ENCODE assay signal across 9 mouse cellular contexts in genomic region chr2:52804106-52804825, GRCm38 (mm10). TPM values are rescaled to one million over a fixed set of nuclear protein-coding genes. Genes with fewer than 3 reads are reported as not detected.
DNase-seq lines count a peak whose midpoint lies in the region; ATAC-seq and TF ChIP-seq lines count a peak whose summit lies in the region.
"Had no signal": no experiment of that assay in that cellular context is flagged by ENCODE, and none has a peak within 500 bp of the region (broad histone marks: within the 10 kb centered on the region; RNA-seq: fewer than 3 reads in every experiment).

No protein-coding gene starts in this region.

- H3K4me3 ChIP-seq in heart, embryonic 11.5 days (ENCODE audit: low read depth, low read length) = no peak overlapping the region
- H3K4me3 ChIP-seq in forebrain, embryonic 13.5 days = no peak overlapping the region
- no peak overlapping the region for H3K4me3 ChIP-seq in kidney, adult 2 months (ENCODE audit: insufficient read depth, low read depth, low read length)
- no peak overlapping the region for H3K4me3 ChIP-seq in stomach, postnatal 0 days (ENCODE audit: low read depth, low read length)
- H3K4me3 ChIP-seq: erythroblast, embryonic 14.5 days had no signal

- WGBS in heart, embryonic 11.5 days (ENCODE audit: insufficient replicate concordance) = 78% methylated on average over 17 of the region's 17 CpGs
- WGBS in forebrain, embryonic 13.5 days = 58% methylated on average over 17 of the region's 17 CpGs
- WGBS in kidney, adult 2 months = 61% methylated on average over 17 of the region's 17 CpGs
- WGBS in stomach, postnatal 0 days = 70% methylated on average over 17 of the region's 17 CpGs

- no peak overlapping the region for H3K9ac ChIP-seq in heart, embryonic 11.5 days (ENCODE audit: low read depth, low read length)
- no peak overlapping the region for H3K9ac ChIP-seq in forebrain, embryonic 13.5 days
- H3K9ac ChIP-seq in stomach, postnatal 0 days (ENCODE audit: low read length) = no peak overlapping the region

- TF ChIP-seq POLR2A in kidney, adult 2 months (IDR thresholded peaks at IDR 0.05; ENCODE audit: low read depth, low read length) = no peak

- no peak overlapping the region for H3K4me2 ChIP-seq in heart, embryonic 11.5 days
- H3K4me2 ChIP-seq in forebrain, embryonic 13.5 days = no peak overlapping the region
- no peak overlapping the region for H3K4me2 ChIP-seq in stomach, postnatal 0 days (replicated peaks; ENCODE audit: low read depth)

- H3K4me1 ChIP-seq in heart, embryonic 11.5 days (ENCODE audit: control insufficient read depth, insufficient read depth, low read length) = no peaks in the 10 kb centered on the region
- H3K4me1 ChIP-seq in forebrain, embryonic 13.5 days = no peaks in the 10 kb centered on the region
- H3K4me1 ChIP-seq in kidney, adult 2 months (ENCODE audit: control insufficient read depth, insufficient read depth, low read length) = no peaks in the 10 kb centered on the region
- no peaks in the 10 kb centered on the region for H3K4me1 ChIP-seq in stomach, postnatal 0 days (replicated peaks; ENCODE audit: control insufficient read depth, insufficient read depth)

- H3K27me3 ChIP-seq in heart, embryonic 11.5 days (ENCODE audit: control insufficient read depth, insufficient read depth, low read length) = no peaks in the 10 kb centered on the region
- no peaks in the 10 kb centered on the region for H3K27me3 ChIP-seq in forebrain, embryonic 13.5 days
- H3K27me3 ChIP-seq in kidney, adult 2 months (replicated peaks; ENCODE audit: control insufficient read depth, insufficient read depth, low read length) = no peaks in the 10 kb centered on the region
- H3K27me3 ChIP-seq in stomach, postnatal 0 days (ENCODE audit: control insufficient read depth, insufficient read depth, low read length) = no peaks in the 10 kb centered on the region

- ATAC-seq in heart, embryonic 11.5 days (replicated peaks; ENCODE audit: insufficient number of reproducible peaks, low FRiP score, low TSS enrichment) = no peak
- peak; percentile 58; the same call in 1 of the 2 replicates for ATAC-seq in forebrain, embryonic 13.5 days
- ATAC-seq in stomach, postnatal 0 days (ENCODE audit: low FRiP score, low TSS enrichment) = peak; percentile 49; the same call in 1 of the 2 replicates

- no peak for TF ChIP-seq CTCF in kidney, adult 2 months (conservative IDR thresholded peaks at IDR 0.05; ENCODE audit: insufficient read depth, insufficient read length, low read depth, low read length)
- no peak for TF ChIP-seq CTCF in stomach, postnatal 0 days (IDR thresholded peaks at IDR 0.05; ENCODE audit: low read depth)

- no peak overlapping the region for H3K27ac ChIP-seq in heart, embryonic 11.5 days (ENCODE audit: low read depth, low read length)
- H3K27ac ChIP-seq in forebrain, embryonic 13.5 days = no peak overlapping the region
- H3K27ac ChIP-seq in kidney, adult 2 months (ENCODE audit: insufficient read depth, low read depth, low read length) = peak overlapping the region; percentile 73
- no peak overlapping the region for H3K27ac ChIP-seq in stomach, postnatal 0 days (replicated peaks)

- DNase-seq in heart, adult 11 months = peak; percentile 94
- DNase-seq in WW6 (ENCODE audit: low read depth, low spot score) = peak; percentile 36
- DNase-seq in kidney, adult 2 months = peak; percentile 75
- DNase-seq in left cerebral cortex, postnatal 4 days = peak; percentile 17
- DNase-seq in stomach, postnatal 0 days (ENCODE audit: low spot score) = no peak
- DNase-seq in spleen, adult 18-20 months = no peak

- no peaks in the 10 kb centered on the region for H3K9me3 ChIP-seq in heart, embryonic 11.5 days (replicated peaks; ENCODE audit: control insufficient read depth, low read length)
- H3K9me3 ChIP-seq in forebrain, embryonic 13.5 days (replicated peaks) = no peaks in the 10 kb centered on the region
- no peaks in the 10 kb centered on the region for H3K9me3 ChIP-seq in stomach, postnatal 0 days (ENCODE audit: control insufficient read depth, low read length)

- TF ChIP-seq EP300 in stomach, postnatal 0 days (optimal IDR thresholded peaks at IDR 0.05) = no peak

- intact Hi-C loops in left cerebral cortex, postnatal 4 days (cut with DNase I) = no loop called here

- no peaks in the 10 kb centered on the region for H3K36me3 ChIP-seq in heart, embryonic 11.5 days (ENCODE audit: control insufficient read depth, insufficient read depth, low read length)
- H3K36me3 ChIP-seq in forebrain, embryonic 13.5 days (ENCODE audit: poor library complexity, severe bottlenecking) = no peaks in the 10 kb centered on the region
- no peaks in the 10 kb centered on the region for H3K36me3 ChIP-seq in kidney, adult 2 months (ENCODE audit: control insufficient read depth, insufficient read depth, low read length)
- H3K36me3 ChIP-seq in stomach, postnatal 0 days (ENCODE audit: control insufficient read depth, insufficient read depth, low read length) = no peaks in the 10 kb centered on the region

RNA-seq across cellular contexts. Expression of gene Fmnl2, which starts 53.4 kb away (rescaled TPM):
- 1.7 and 2.0 TPM in 2 replicates for polyA plus RNA-seq in heart, embryonic 11.5 days (2014; fragmentation: Nextera tagmentation; extraction: Ambion mirVana)
- polyA plus RNA-seq in forebrain, embryonic 13.5 days (2015; fragmentation: Nextera tagmentation; extraction: Ambion mirVana) = 15.4 and 17.1 TPM in 2 replicates
- 2.7 and 4.3 TPM in 2 replicates for polyA plus RNA-seq in kidney, adult 2 months (2012; rRNA removed)
- total RNA-seq in left cerebral cortex, postnatal 4 days (2021) = 10 to 100 TPM; 62.6 to 70.6 TPM
- 2.6 and 3.0 TPM in 2 replicates for polyA plus RNA-seq in stomach, postnatal 0 days (2015; fragmentation: Nextera tagmentation; extraction: Ambion mirVana)
- polyA plus RNA-seq: erythroblast, embryonic 14.5 days had no signal

Comparison
In these comparisons a context has a peak if more than half of its experiments do, and no peak if none do; other contexts are left out.
1. DNase-seq: peak in heart, adult 11 months (single experiment), WW6 (single experiment), kidney, adult 2 months (single experiment) and left cerebral cortex, postnatal 4 days (single experiment); none in stomach, postnatal 0 days (single experiment) and spleen, adult 18-20 months (0 of 2).